Mouse (Mus musculus) kidney, adult 9 months (tissue): ENCODE data around the gene Gjb3.

Experiments used
- DNase-seq: peaks from one replicate; pipeline ENCODE4 v3.0.0; 2022

Gene Gjb3

GRCm38 (mm10) chr4:127330181-127331100, at the start of gene Gjb3:
TSS of gene Gjb3 (minus strand) at chr4:127330844.
- DNase-seq, result no peak

GRCm38 (mm10) chr4:127377344-127377743, 46.7 kb upstream of the Gjb3 start:
- DNase-seq, result no peak

- DNase-seq, result no peak
Observed at GRCm38 (mm10) chr4:127375541-127376177, 45.0 kb upstream of the Gjb3 start.

GRCm38 (mm10) chr4:127374645-127375044, 44.0 kb upstream of the Gjb3 start:
- no peak for DNase-seq

- DNase-seq, result no peak
Observed at GRCm38 (mm10) chr4:127373491-127373890, 42.8 kb upstream of the Gjb3 start.

GRCm38 (mm10) chr4:127371546-127371945, 40.9 kb upstream of the Gjb3 start:
- DNase-seq, result no peak

GRCm38 (mm10) chr4:127370447-127370846, 39.8 kb upstream of the Gjb3 start:
- DNase-seq, result no peak

- peak; percentile 43 for DNase-seq
Observed at GRCm38 (mm10) chr4:127368379-127368973, 37.8 kb upstream of the Gjb3 start.

GRCm38 (mm10) chr4:127365834-127366233, 35.2 kb upstream of the Gjb3 start:
- DNase-seq, result no peak

GRCm38 (mm10) chr4:127365433-127365832, 34.8 kb upstream of the Gjb3 start:
- no peak for DNase-seq

GRCm38 (mm10) chr4:127364431-127364830, 33.8 kb upstream of the Gjb3 start:
- DNase-seq, result no peak

- no peak for DNase-seq
Observed at GRCm38 (mm10) chr4:127363331-127363730, 32.7 kb upstream of the Gjb3 start.

GRCm38 (mm10) chr4:127362520-127362919, 31.9 kb upstream of the Gjb3 start:
- DNase-seq, result no peak

GRCm38 (mm10) chr4:127358018-127358417, 27.4 kb upstream of the Gjb3 start, which contains the start of gene Gjb5:
TSS of gene Gjb5 (minus strand) at chr4:127358181.
- DNase-seq, result no peak

- no peak for DNase-seq
Observed at GRCm38 (mm10) chr4:127354506-127355485, 24.2 kb upstream of the Gjb3 start.

- no peak for DNase-seq
Observed at GRCm38 (mm10) chr4:127353951-127354438, 23.4 kb upstream of the Gjb3 start, which contains the start of gene Gjb4. TSS of gene Gjb4 (minus strand) at chr4:127354081.

GRCm38 (mm10) chr4:127352594-127352993, 21.9 kb upstream of the Gjb3 start:
- no peak for DNase-seq

GRCm38 (mm10) chr4:127349560-127350300, 19.1 kb upstream of the Gjb3 start:
- DNase-seq, result no peak

- DNase-seq, result no peak
Observed at GRCm38 (mm10) chr4:127345000-127345399, 14.4 kb upstream of the Gjb3 start.

- no peak for DNase-seq
Observed at GRCm38 (mm10) chr4:127341372-127341771, 10.7 kb upstream of the Gjb3 start.

GRCm38 (mm10) chr4:127337668-127338067, 7.0 kb upstream of the Gjb3 start:
- no peak for DNase-seq
